Mouse (Mus musculus) forebrain, embryonic 11.5 days (tissue): ENCODE data around the gene Itpripl1. TPM values are rescaled to one million over a fixed set of nuclear protein-coding genes. Genes with fewer than 3 reads are reported as not detected.
"Not testable (repeated sequence)": the region's sequence is repeated elsewhere in the genome, so short reads cannot be mapped to it uniquely, and the experiment has no call there.

Experiments
- ATAC-seq: fragments of 200-750 bp; cut with Nextera tagmentation; replicated peaks from 2 replicates; pipeline ENCODE4 v1.8.0; 2017; ENCODE audit warnings: moderate TSS enrichment; ENCODE audit not compliant: low FRiP score
- DNase-seq: peaks from one replicate; pipeline ENCODE4 v3.0.0-alpha.2; 2017; ENCODE audit warnings: low spot score
- H3K27ac ChIP-seq: fragments of 300-500 bp; sonication (generic); 2 replicates; pipeline ENCODE4 v1.5.1; 2014; ENCODE audit warnings: low read depth, low read length
- H3K27me3 ChIP-seq: fragments of 300-500 bp; sonication (generic); 2 replicates; pipeline ENCODE4 v1.6.1; 2014; ENCODE audit warnings: mild to moderate bottlenecking, low read length, mixed read lengths; ENCODE audit not compliant: control insufficient read depth, insufficient read depth
- H3K36me3 ChIP-seq: fragments of 300-500 bp; sonication (generic); 2 replicates; pipeline ENCODE4 v1.6.1; 2014; ENCODE audit warnings: mild to moderate bottlenecking, low read length, moderate library complexity, mixed read lengths; ENCODE audit not compliant: control insufficient read depth, insufficient read depth
- H3K4me1 ChIP-seq: fragments of 300-500 bp; sonication (generic); replicated peaks from 2 replicates; pipeline ENCODE4 v1.6.1; 2014; ENCODE audit warnings: low read length, mixed read lengths; ENCODE audit not compliant: control insufficient read depth, insufficient read depth
- H3K4me2 ChIP-seq: fragments of 300-500 bp; sonication (generic); 2 replicates; pipeline ENCODE4 v1.6.1; 2014; ENCODE audit warnings: low read depth, mild to moderate bottlenecking, low read length, moderate library complexity, mixed read lengths; ENCODE audit not compliant: severe bottlenecking
- H3K4me3 ChIP-seq: fragments of 300-500 bp; sonication (generic); 2 replicates; pipeline ENCODE4 v1.5.1; 2014; ENCODE audit warnings: low read depth, low read length
- H3K9ac ChIP-seq: fragments of 300-500 bp; sonication (generic); 2 replicates; pipeline ENCODE4 v1.6.1; 2014; ENCODE audit warnings: low read length
- H3K9me3 ChIP-seq: fragments of 300-500 bp; sonication (generic); 2 replicates; pipeline ENCODE4 v1.6.1; 2016; ENCODE audit warnings: low read length, mixed read lengths; ENCODE audit not compliant: control insufficient read depth
- whole genome bisulfite sequencing: fragments of 180-500 bp; shearing (Covaris S2); extraction: QIAGEN DNeasy Blood & Tissue Kit; methylation state at CpG from one replicate; pipeline ENCODE4 v1.1.7; 2014; 5-methylcytosine and 5-hydroxymethylcytosine counted together
- polyA plus RNA-seq: library from polyadenylated mRNA; unstranded; fragments of >200 nt; fragmentation: Nextera tagmentation; extraction: Ambion mirVana; gene quantifications from 2 replicates; pipeline ENCODE4 v1.2.1, GENCODE M21; 2014

The Itpripl1 gene
- polyA plus RNA-seq, 1 experiment from 2014 or later, result 22.5 TPM

GRCm38 (mm10) chr2:127131353-127131752 lies 11.9 kb downstream of the Itpripl1 start:
- peaks cover 4% of the 10 kb centered on the region; the same call in 1 of the 2 replicates for H3K36me3 ChIP-seq
- no peak for DNase-seq
- peaks cover 9% of the 10 kb centered on the region for H3K4me1 ChIP-seq
- ATAC-seq, result no peak
- no peaks in the 10 kb centered on the region for H3K9me3 ChIP-seq
- H3K4me2 ChIP-seq, result no peak overlapping the region
- H3K27me3 ChIP-seq, result no peaks in the 10 kb centered on the region
- H3K4me3 ChIP-seq, result no peak overlapping the region
- no peak overlapping the region for H3K27ac ChIP-seq
- H3K9ac ChIP-seq, result no peak overlapping the region
- WGBS, result 87% methylated on average over 8 of the region's 8 CpGs

GRCm38 (mm10) chr2:127128926-127129325 lies 14.3 kb downstream of the Itpripl1 start:
- no peaks in the 10 kb centered on the region for H3K27me3 ChIP-seq
- H3K36me3 ChIP-seq, result peaks cover 9% of the 10 kb centered on the region; the same call in 1 of the 2 replicates
- H3K9me3 ChIP-seq, result no peaks in the 10 kb centered on the region
- no peak overlapping the region for H3K27ac ChIP-seq
- no peak overlapping the region for H3K9ac ChIP-seq
- no peak overlapping the region for H3K4me2 ChIP-seq
- ATAC-seq, result no peak
- DNase-seq, result no peak
- no peak overlapping the region for H3K4me3 ChIP-seq
- peaks cover 5% of the 10 kb centered on the region; the same call in 1 of the 2 replicates for H3K4me1 ChIP-seq
- WGBS, result 92% methylated on average over 5 of the region's 5 CpGs

GRCm38 (mm10) chr2:127121591-127122235 lies 21.5 kb downstream of the Itpripl1 start:
- 93% methylated on average over 8 of the region's 8 CpGs for WGBS
- no peak overlapping the region for H3K27ac ChIP-seq

GRCm38 (mm10) chr2:127108986-127109385 lies 34.3 kb downstream of the Itpripl1 start:
- H3K4me1 ChIP-seq, result no peaks in the 10 kb centered on the region
- 95% methylated on average over 4 of the region's 4 CpGs for WGBS
- H3K27ac ChIP-seq, result no peak overlapping the region
- H3K9me3 ChIP-seq, result no peaks in the 10 kb centered on the region
- H3K27me3 ChIP-seq, result no peaks in the 10 kb centered on the region
- no peak for DNase-seq
- peaks cover 43% of the 10 kb centered on the region for H3K36me3 ChIP-seq
- no peak overlapping the region for H3K4me3 ChIP-seq
- H3K4me2 ChIP-seq, result no peak overlapping the region
- ATAC-seq, result no peak
- no peak overlapping the region for H3K9ac ChIP-seq

More at GRCm38 (mm10) chr2:127121591-127122235, 21.5 kb downstream of the Itpripl1 start:
- no peaks in the 10 kb centered on the region for H3K4me1 ChIP-seq
- H3K27me3 ChIP-seq, result no peaks in the 10 kb centered on the region
- no peak for DNase-seq
- peaks cover 19% of the 10 kb centered on the region for H3K36me3 ChIP-seq
- H3K4me3 ChIP-seq, result no peak overlapping the region
- H3K9me3 ChIP-seq, result no peaks in the 10 kb centered on the region
- no peak overlapping the region for H3K4me2 ChIP-seq
- H3K9ac ChIP-seq, result no peak overlapping the region
- ATAC-seq, result no peak

GRCm38 (mm10) chr2:127092000-127092399 lies 51.2 kb downstream of the Itpripl1 start:
- no peak for ATAC-seq
- no peaks in the 10 kb centered on the region for H3K4me1 ChIP-seq
- no peak overlapping the region for H3K9ac ChIP-seq
- no peaks in the 10 kb centered on the region for H3K9me3 ChIP-seq
- no peak overlapping the region for H3K27ac ChIP-seq
- H3K4me2 ChIP-seq, result no peak overlapping the region
- no peak for DNase-seq
- no peaks in the 10 kb centered on the region for H3K36me3 ChIP-seq
- H3K4me3 ChIP-seq, result no peak overlapping the region
- H3K27me3 ChIP-seq, result no peaks in the 10 kb centered on the region
- WGBS, result 76% methylated on average over 8 of the region's 8 CpGs

GRCm38 (mm10) chr2:127090151-127090550 lies 53.1 kb downstream of the Itpripl1 start:
- H3K9me3 ChIP-seq, H3K27ac ChIP-seq, H3K9ac ChIP-seq, H3K4me3 ChIP-seq, DNase-seq, H3K4me2 ChIP-seq, H3K4me1 ChIP-seq, ATAC-seq, H3K27me3 ChIP-seq, H3K36me3 ChIP-seq: not testable (repeated sequence)

Other genes with a start within 250 kb of the Itpripl1 start
- gene Sppl2a, start 210.2 kb downstream of the Itpripl1 start, polyA plus RNA-seq, result 35.2 and 39.3 TPM in 2 replicates
- 11.3 and 13.1 TPM in 2 replicates for gene Ap4e1, start 134.7 kb downstream of the Itpripl1 start, polyA plus RNA-seq
- gene Blvra, start 72.8 kb downstream of the Itpripl1 start, polyA plus RNA-seq, result 15.2 and 20.3 TPM in 2 replicates
- gene Ncaph, start 9.5 kb downstream of the Itpripl1 start, polyA plus RNA-seq, result 130 and 132 TPM in 2 replicates
- 2.1 and 2.9 TPM in 2 replicates for gene 1810024B03Rik, start 64.8 kb upstream of the Itpripl1 start, polyA plus RNA-seq
- 113 and 115 TPM in 2 replicates for gene Snrnp200, start 64.9 kb upstream of the Itpripl1 start, polyA plus RNA-seq
- 46.3 and 55.6 TPM in 2 replicates for gene Ciao1, start 104.4 kb upstream of the Itpripl1 start, polyA plus RNA-seq
- 23.0 and 25.7 TPM in 2 replicates for gene Tmem127, start 104.5 kb upstream of the Itpripl1 start, polyA plus RNA-seq
- 95.0 and 102 TPM in 2 replicates for gene Stard7, start 126.8 kb upstream of the Itpripl1 start, polyA plus RNA-seq
- 3.9 and 5.2 TPM in 2 replicates for gene Dusp2, start 192.7 kb upstream of the Itpripl1 start, polyA plus RNA-seq
- not detected in 2 replicates for gene Astl, start 195.2 kb upstream of the Itpripl1 start, polyA plus RNA-seq
- gene Adra2b, start 219.8 kb upstream of the Itpripl1 start, polyA plus RNA-seq, result 3.4 and 4.1 TPM in 2 replicates